Mouse (Mus musculus) stomach, embryonic 15.5 days (tissue): ENCODE results near the gene Lzts2. TPM values are rescaled to one million over a fixed set of nuclear protein-coding genes. Genes with fewer than 3 reads are reported as not detected.

Experiments used
- polyA plus RNA-seq: library from polyadenylated mRNA; unstranded; fragments of >200 nt; fragmentation: Nextera tagmentation; extraction: Ambion mirVana; gene quantifications from 2 replicates; pipeline ENCODE4 v1.2.1, GENCODE M21; 2015

Gene Lzts2
- polyA plus RNA-seq, 1 experiment from 2014 or later = 65.5 TPM

Other genes with a start within 250 kb of the Lzts2 start
- 33.0 and 35.1 TPM in 2 replicates for gene Slf2, start 83.3 kb upstream of the Lzts2 start, polyA plus RNA-seq
- gene Sema4g, start 25.3 kb upstream of the Lzts2 start, polyA plus RNA-seq = 6.5 and 7.4 TPM in 2 replicates
- gene Twnk, start 8.8 kb upstream of the Lzts2 start, polyA plus RNA-seq = 18.3 and 19.8 TPM in 2 replicates
- 70.4 and 71.2 TPM in 2 replicates for gene Mrpl43, start 8.0 kb upstream of the Lzts2 start, polyA plus RNA-seq
- 0.27 and 0.33 TPM in 2 replicates for gene Pdzd7, start 31.3 kb downstream of the Lzts2 start, polyA plus RNA-seq
- gene Sfxn3, start 33.1 kb downstream of the Lzts2 start, polyA plus RNA-seq = 24.3 and 24.5 TPM in 2 replicates
- gene Kazald1, start 60.8 kb downstream of the Lzts2 start, polyA plus RNA-seq = 49.2 and 50.1 TPM in 2 replicates
- 5.4 and 6.5 TPM in 2 replicates for gene Tlx1, start 136.3 kb downstream of the Lzts2 start, polyA plus RNA-seq
- gene Lbx1, start 221.4 kb downstream of the Lzts2 start, polyA plus RNA-seq = 0.05 TPM in 1 of 2 replicates, not detected in the other